Mouse (Mus musculus): Measurements from ENCODE around the gene Cntnap2. TPM values are rescaled to one million over a fixed set of nuclear protein-coding genes. Genes with fewer than 3 reads are reported as not detected.

The Cntnap2 gene
- total RNA-seq, 2 experiments from 2014 or later, result 122 to 124 TPM

GRCm38 (mm10) chr6:46945703-46946102, 1886.5 kb downstream of the Cntnap2 start:
- no peak for DNase-seq (ENCODE audit: low spot score in 2 of 2)

DNA sequence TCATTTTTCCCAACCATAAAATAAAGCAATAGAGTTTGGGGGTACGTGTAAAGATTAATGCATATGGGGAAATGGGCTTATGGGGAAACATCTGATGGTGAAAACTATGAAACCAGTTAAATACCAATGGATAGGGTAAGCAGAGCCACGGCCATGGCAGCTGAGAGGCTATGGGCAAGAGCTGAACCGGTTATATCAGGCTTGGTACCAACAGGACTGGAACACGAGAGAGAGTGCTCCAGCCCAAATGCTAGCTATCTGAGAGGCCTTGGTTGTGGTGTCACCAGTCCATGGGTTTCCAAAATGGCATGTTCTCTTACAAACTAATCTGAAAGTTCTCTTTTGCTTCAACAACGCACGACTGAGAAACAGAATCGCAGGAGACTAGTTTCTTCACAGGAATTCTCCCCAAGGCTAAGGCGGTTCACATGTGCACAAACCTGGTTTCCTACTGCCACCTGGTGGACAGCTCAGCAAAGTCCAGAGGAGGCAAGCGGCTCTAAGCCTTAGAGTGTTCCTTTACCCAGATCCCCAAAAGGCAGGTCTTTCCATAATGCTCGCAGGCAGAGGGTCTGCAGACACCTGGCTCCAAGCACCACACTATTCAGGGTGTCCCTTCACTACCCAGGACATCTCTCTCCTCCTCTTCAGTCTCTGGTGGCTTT, 1902.0 kb downstream of the Cntnap2 start:
- DNase-seq (ENCODE audit: low spot score in 2 of 2), result peak; percentile 84 to 87

GRCm38 (mm10) chr6:46963261-46963660, 1904.1 kb downstream of the Cntnap2 start:
- no peak for DNase-seq (ENCODE audit: low spot score in 2 of 2)

GRCm38 (mm10) chr6:46963693-46964092, 1904.5 kb downstream of the Cntnap2 start:
- DNase-seq (ENCODE audit: low spot score in 2 of 2), result no peak

- DNase-seq (ENCODE audit: low spot score in 2 of 2), result no peak
These were observed 1913.5 kb downstream of the Cntnap2 start for GRCm38 (mm10) chr6:46972640-46973039.

- no peak for DNase-seq (ENCODE audit: low spot score in 2 of 2)
These were observed 1936.9 kb downstream of the Cntnap2 start for GRCm38 (mm10) chr6:46996010-46996602.

GRCm38 (mm10) chr6:47004430-47004829, 1945.3 kb downstream of the Cntnap2 start:
- no peak for DNase-seq (ENCODE audit: low spot score in 2 of 2)

DNA sequence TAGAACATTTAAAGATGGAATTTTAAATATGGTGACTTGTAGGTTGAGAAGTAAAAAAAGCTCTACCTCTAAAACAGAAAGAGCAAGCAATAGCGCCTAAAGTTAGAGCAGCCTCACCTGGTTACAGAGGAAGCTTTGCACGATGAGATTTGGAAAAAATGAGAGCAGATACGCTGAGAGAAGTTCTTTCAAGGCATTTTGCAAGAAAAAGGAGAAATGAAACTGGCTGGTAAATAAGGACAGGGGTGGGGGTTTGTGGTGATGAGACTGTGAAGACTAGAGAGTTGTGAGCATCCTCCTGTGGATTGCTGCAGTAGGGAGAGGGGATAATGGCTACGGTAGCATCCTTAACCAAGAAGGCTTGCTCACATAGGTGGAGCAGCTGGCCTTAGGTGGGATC, 1953.8 kb downstream of the Cntnap2 start:
- DNase-seq (ENCODE audit: low spot score in 2 of 2), result no peak

DNA sequence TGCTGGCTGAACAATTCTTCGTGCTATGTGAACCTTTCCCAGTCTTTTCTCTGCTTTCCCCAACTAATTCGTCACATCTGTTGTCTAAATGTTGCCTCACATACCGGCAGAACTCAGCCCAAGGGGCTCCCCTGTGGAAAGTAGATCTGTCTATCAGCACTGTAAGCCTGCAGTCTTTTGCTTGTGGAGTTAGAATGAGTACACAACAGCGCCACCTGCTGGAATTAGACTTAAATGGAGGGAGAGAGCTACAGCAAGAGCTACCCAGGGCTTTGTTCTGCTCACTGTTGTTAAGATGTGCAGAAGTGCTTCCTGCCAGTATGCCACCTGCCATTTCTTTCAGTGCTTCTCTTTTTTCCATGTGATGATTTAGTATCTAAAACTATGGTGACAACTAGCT, 1954.4 kb downstream of the Cntnap2 start:
- peak; percentile 85 to 89 for DNase-seq (ENCODE audit: low spot score in 2 of 2)

- no peak for DNase-seq (ENCODE audit: low spot score in 2 of 2)
These were observed 1955.9 kb downstream of the Cntnap2 start for GRCm38 (mm10) chr6:47014886-47015586.

DNA sequence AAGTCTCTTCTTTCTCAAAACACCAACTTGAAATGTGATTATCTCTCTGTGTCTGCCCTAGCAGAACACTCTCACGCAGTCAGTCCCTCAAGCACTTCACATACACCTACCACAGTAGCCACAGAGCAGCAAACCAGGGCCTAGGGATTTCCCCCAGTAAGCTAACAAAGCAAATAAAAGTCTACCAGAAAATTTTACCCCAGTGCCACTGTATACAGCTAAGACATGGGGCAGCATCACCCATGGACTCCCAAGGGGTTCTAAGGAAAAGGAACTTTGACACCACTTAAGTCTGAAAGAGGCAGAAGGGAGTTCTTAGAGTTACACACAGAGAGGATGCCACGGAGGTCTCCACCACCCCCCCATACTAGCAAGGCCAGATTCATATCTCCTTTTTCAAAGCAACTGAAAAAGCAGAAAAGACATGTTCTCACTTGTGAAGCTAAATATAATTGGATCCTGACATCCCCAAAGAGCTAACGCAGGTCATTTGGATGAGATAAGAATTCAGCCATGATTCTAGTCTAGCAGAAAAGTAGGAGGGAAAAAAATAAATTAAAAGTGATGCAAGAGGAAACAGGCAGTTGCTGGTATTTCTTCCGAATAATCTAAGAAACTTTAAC, 1967.0 kb downstream of the Cntnap2 start:
- DNase-seq (ENCODE audit: low spot score in 2 of 2), result no peak

DNA sequence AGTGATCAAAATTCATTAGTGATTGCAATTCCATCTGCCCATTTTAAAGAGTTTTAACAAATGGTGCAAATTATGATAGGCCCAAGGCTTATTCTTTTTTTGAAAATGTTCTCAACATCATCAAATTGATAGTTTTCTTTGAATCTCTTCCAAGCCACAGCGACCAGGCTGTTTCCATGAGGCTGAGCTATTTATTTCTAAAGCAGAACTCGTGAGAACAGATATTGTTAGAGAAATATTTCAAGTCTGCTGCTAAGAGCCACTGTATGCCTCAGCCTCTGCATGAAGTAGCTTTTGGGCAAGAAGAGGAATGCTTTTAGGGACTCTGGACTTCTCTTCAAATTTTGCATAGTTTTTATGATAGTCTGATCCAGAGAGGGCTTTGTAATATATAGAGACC, 1972.2 kb downstream of the Cntnap2 start:
- no peak for DNase-seq (ENCODE audit: low spot score in 2 of 2)

DNA sequence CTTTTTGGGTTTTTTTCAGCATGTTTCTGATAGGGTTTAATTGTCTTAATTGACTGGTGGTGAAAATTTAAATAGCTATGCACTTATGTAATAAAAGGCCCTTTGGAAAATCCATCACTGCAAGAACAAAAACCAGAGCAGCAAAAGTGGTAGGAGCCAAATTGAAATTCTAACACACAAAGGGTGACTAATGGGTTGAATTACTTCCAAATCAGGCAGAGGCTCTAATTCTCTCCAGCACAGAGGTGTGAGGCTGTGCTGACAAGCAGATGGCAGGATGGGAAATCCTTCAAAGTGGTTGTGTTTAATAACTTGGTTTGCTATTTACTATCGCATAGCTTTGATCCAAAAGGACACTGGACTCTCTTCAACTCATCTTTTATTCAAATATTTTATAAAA, 1983.4 kb downstream of the Cntnap2 start:
- no peak for DNase-seq (ENCODE audit: low spot score in 2 of 2)

- no peak for DNase-seq (ENCODE audit: low spot score in 2 of 2)
These were observed 1984.4 kb downstream of the Cntnap2 start for GRCm38 (mm10) chr6:47043586-47043985.

DNA sequence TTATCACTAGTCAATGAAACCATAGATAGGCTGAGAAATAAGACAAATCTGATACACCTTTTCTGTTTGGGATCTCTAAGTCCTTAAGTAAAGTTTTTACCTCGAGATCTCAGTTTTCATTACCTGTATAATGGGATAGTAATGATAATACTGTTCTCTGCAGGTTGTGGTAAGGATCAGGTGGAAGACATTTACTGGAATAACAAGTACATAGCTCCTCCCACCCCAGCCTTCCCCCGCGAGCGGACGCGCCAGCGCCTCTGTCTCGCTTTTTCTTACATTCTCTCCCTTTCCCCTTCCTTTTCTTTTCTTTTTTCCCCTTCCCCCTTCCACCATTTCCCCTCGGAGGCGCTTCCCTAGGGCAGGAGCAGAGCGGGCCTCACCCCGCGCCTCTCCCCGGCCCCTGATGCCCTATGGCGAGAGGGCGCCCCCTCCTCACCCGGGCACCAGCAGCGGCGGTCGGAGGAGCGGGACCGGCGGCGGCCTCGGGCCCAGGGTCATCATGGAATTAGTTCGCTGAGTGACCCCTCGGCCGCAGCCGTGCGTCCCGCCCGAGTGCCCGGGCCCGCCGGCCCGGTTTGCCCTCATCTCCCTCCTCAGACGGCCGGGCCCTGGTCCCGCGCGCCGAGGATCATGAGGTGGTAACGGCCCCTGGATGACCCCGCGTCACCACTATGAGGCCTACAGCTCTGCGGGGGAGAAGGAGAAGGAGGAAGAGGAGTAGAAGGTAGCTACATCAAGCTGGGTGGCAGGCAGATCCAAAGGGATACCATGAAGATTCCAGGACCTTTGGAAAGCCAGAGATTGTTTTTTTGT, 1985.4 kb downstream of the Cntnap2 start:
- no peak for DNase-seq (ENCODE audit: low spot score in 2 of 2)

- no peak for DNase-seq (ENCODE audit: low spot score in 2 of 2)
These were observed 1989.9 kb downstream of the Cntnap2 start for GRCm38 (mm10) chr6:47049051-47049450.

DNA sequence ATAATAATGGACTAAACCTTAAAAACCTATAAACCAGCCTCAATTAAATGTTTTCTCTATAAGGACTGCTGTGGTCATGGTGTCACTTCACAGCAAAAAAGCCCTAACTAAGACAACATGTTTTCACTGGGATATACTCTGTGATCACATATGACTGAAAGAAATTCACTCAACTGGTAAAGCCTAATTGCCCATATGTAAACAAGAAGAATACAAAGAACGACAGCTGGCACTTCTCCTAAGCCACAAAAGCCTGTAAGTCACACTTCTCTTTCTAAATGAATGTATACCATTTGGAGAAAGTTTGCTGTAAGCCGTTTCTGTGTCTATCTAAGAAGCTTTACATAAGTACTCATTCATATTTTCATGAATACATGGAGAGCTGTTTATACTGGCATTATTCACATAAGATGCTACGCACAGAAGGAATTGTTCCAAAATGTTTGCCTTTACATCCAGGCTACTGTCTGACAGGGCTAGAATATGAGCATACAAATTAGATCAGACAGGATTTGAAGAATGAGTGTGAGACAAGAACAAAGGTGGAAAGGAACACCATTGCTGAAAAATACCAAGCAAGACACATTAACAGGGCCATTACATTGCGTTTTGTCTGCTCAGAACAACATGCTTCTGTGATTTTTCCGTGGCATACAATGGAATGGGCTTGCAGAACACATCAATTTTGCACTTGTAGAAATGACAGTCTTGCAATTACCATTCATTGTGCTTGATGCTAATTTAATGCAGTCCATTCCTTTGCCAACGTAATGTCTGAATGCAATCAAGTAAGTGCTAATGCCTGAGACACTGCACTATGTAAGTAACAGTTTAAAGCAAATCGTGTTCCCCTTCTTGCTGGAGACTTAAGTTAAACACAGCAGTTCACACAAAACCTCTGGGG, 1991.4 kb downstream of the Cntnap2 start:
- no peak for DNase-seq (ENCODE audit: low spot score in 2 of 2)

- no peak for DNase-seq (ENCODE audit: low spot score in 2 of 2)
These were observed 2002.2 kb downstream of the Cntnap2 start for GRCm38 (mm10) chr6:47061341-47061740.

DNA sequence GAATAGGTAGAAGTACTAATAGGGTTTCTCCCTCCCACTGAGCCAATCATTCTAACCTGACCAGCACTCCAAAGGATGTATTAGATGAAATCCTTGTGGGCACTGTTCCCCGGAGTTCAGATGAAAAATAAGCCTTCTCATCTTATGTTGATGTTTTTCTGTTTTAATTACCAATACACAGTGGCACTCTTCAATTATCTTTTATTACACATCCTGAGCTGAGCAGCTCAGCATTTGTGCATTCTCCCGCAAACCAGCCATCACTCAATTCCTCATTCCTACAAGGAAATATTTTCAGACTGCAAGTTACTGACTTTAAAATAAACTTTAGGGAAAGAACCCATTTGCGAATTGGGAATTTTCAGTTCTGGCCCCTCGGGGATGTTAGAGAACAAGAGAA, 2030.8 kb downstream of the Cntnap2 start:
- no peak for DNase-seq (ENCODE audit: low spot score in 2 of 2)

DNA sequence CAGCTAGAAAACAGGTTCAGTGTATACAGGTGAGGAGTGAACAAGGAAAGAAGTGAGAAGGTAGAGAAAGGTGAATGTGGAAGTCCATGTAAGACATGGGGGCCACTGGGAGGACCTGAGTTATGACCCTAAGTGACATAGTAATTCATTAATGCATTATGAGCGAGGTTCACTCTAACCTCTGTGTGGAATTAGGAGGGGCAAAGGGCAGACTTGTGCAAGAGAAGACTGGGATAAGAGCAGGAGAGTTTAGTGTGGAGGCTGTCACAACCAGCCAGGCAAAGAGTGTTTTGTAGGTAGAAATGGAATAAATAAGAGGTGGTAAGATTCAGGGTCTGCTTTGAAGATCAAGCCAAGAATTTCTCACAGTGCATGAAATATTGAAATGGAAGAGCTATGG, 2045.8 kb downstream of the Cntnap2 start:
- no peak for DNase-seq (ENCODE audit: low spot score in 2 of 2)

All from layer of hippocampus, postnatal 10 days (tissue).